Comparison of ENCODE assay signal across 9 mouse cellular contexts in genomic region chr8:12430900-12431737, GRCm38 (mm10). TPM values are rescaled to one million over a fixed set of nuclear protein-coding genes. Genes with fewer than 3 reads are reported as not detected.
A peak's percentile ranks its signal among the peaks of the same experiment; 100 is the strongest.
DNase-seq lines count a peak whose midpoint lies in the region; ATAC-seq lines count a peak whose summit lies in the region.
"Had no signal": no experiment of that assay in that cellular context is flagged by ENCODE, and none has a peak within 500 bp of the region (broad histone marks: within the 10 kb centered on the region; RNA-seq: fewer than 3 reads in every experiment).

No protein-coding gene starts in this region.

- peaks cover 2% of the 10 kb centered on the region for H3K36me3 ChIP-seq in forebrain, embryonic 13.5 days (ENCODE audit: poor library complexity, severe bottlenecking)
- H3K36me3 ChIP-seq in limb, embryonic 11.5 days (ENCODE audit: control insufficient read depth, insufficient read depth, low read length): no peaks in the 10 kb centered on the region
- H3K36me3 ChIP-seq in stomach, embryonic 14.5 days (ENCODE audit: control insufficient read depth, insufficient read depth, low read length): no peaks in the 10 kb centered on the region

- H3K4me2 ChIP-seq in forebrain, embryonic 13.5 days: peak overlapping the region; percentile 77
- peak overlapping the region; percentile 29; the same call in 1 of the 2 replicates for H3K4me2 ChIP-seq in limb, embryonic 11.5 days (ENCODE audit: low read depth, severe bottlenecking)
- H3K4me2 ChIP-seq in stomach, embryonic 14.5 days (replicated peaks; ENCODE audit: low read depth, low read length): 0 out of 2 replicates have a peak overlapping the region, but pooled peaks have one; percentile 8

- peak overlapping the region; percentile 40 for H3K4me3 ChIP-seq in forebrain, embryonic 13.5 days
- peak overlapping the region; percentile 20 for H3K4me3 ChIP-seq in limb, embryonic 11.5 days (ENCODE audit: low read depth, low read length)
- H3K4me3 ChIP-seq in stomach, embryonic 14.5 days (ENCODE audit: low read depth, low read length): peak overlapping the region; percentile 3; the same call in 1 of the 2 replicates

- under 1% methylated on average over 50 of the region's 51 CpGs for WGBS in forebrain, embryonic 13.5 days
- WGBS in limb, embryonic 11.5 days: 3% methylated on average over 39 of the region's 51 CpGs
- 2% methylated on average over 51 of the region's 51 CpGs for WGBS in stomach, embryonic 14.5 days

- H3K4me1 ChIP-seq in forebrain, embryonic 13.5 days: peaks cover 84% of the 10 kb centered on the region
- H3K4me1 ChIP-seq in limb, embryonic 11.5 days (ENCODE audit: control insufficient read depth, insufficient read depth, low read length): 0 out of 2 replicates have a peak, but pooled peaks cover 3% of the 10 kb centered on the region
- H3K4me1 ChIP-seq in stomach, embryonic 14.5 days (ENCODE audit: control insufficient read depth, insufficient read depth, low read length): 0 out of 2 replicates have a peak, but pooled peaks cover 3% of the 10 kb centered on the region

- peak; percentile 42 for ATAC-seq in forebrain, embryonic 13.5 days
- ATAC-seq in limb, embryonic 11.5 days (ENCODE audit: insufficient number of reproducible peaks, low FRiP score, low TSS enrichment, low read depth): no peak
- 0 out of 2 replicates have a peak, but pooled peaks have one; percentile 53 for ATAC-seq in stomach, embryonic 14.5 days (ENCODE audit: insufficient number of reproducible peaks, insufficient read depth, low FRiP score, low read depth)
- ATAC-seq in megakaryocyte-erythroid progenitor cell, adult 5-6 weeks (replicated peaks; ENCODE audit: low FRiP score, low TSS enrichment, poor library complexity, severe bottlenecking): no peak

- DNase-seq in left cerebral cortex, postnatal 4 days: peak; percentile 15
- DNase-seq in left cerebral cortex, adult 11 months (ENCODE audit: low spot score): no peak
- DNase-seq in limb, embryonic 11.5 days (ENCODE audit: low spot score): peak; percentile 39
- no peak for DNase-seq in natural killer cell, adult 2 months (ENCODE audit: low spot score in 2 of 2)
- DNase-seq: thymus, postnatal 25 days had no signal

- H3K9ac ChIP-seq in forebrain, embryonic 13.5 days: peak overlapping the region; percentile 72
- H3K9ac ChIP-seq in limb, embryonic 11.5 days (ENCODE audit: low read length): no peak overlapping the region
- H3K9ac ChIP-seq in stomach, embryonic 14.5 days (replicated peaks; ENCODE audit: low read depth, low read length): no peak overlapping the region

- intact Hi-C loops in left cerebral cortex, postnatal 4 days (cut with DNase I): no loop called here

- peak overlapping the region; percentile 95 for H3K27ac ChIP-seq in forebrain, embryonic 13.5 days
- H3K27ac ChIP-seq in limb, embryonic 11.5 days (replicated peaks; ENCODE audit: low read depth, low read length): no peak overlapping the region
- H3K27ac ChIP-seq in stomach, embryonic 14.5 days (ENCODE audit: low read length): no peak overlapping the region

- peaks cover 23% of the 10 kb centered on the region; the same call in 1 of the 2 replicates for H3K27me3 ChIP-seq in forebrain, embryonic 13.5 days
- peaks cover 78% of the 10 kb centered on the region for H3K27me3 ChIP-seq in limb, embryonic 11.5 days (ENCODE audit: control insufficient read depth, insufficient read depth, low read length)
- H3K27me3 ChIP-seq in stomach, embryonic 14.5 days (ENCODE audit: control insufficient read depth, insufficient read depth, low read length): peaks cover 63% of the 10 kb centered on the region

- no peaks in the 10 kb centered on the region for H3K9me3 ChIP-seq in forebrain, embryonic 13.5 days (replicated peaks)
- no peaks in the 10 kb centered on the region for H3K9me3 ChIP-seq in limb, embryonic 11.5 days (ENCODE audit: control insufficient read depth, low read length)
- H3K9me3 ChIP-seq in stomach, embryonic 14.5 days (ENCODE audit: control insufficient read depth, low read depth, low read length): no peaks in the 10 kb centered on the region

RNA-seq across cellular contexts. Expression of gene Sox1, which starts 36.0 kb away (rescaled TPM):
- 10 to 100 TPM; 15.0 to 20.7 TPM for total RNA-seq in left cerebral cortex, postnatal 4 days (2021)
- polyA plus RNA-seq in forebrain, embryonic 13.5 days (2015; fragmentation: Nextera tagmentation; extraction: Ambion mirVana): 7.7 and 8.8 TPM in 2 replicates
- polyA plus RNA-seq in limb, embryonic 11.5 days (2014; fragmentation: Nextera tagmentation; extraction: Ambion mirVana): not detected in 2 replicates
- not detected in 2 replicates for polyA plus RNA-seq in stomach, embryonic 14.5 days (2014; fragmentation: Nextera tagmentation; extraction: Ambion mirVana)
- total RNA-seq in megakaryocyte-erythroid progenitor cell, adult 5-6 weeks (2014; fragmentation: Nextera tagmentation): not detected in 2 replicates
- total RNA-seq in megakaryocyte-erythroid progenitor cell, adult 5-6 weeks (2017): not detected in 2 replicates
- polyA plus RNA-seq: large intestine, adult 2 months had no signal

Comparison
In these comparisons a context has a peak if more than half of its experiments do, and no peak if none do; other contexts are left out.
1. DNase-seq: peak in left cerebral cortex, postnatal 4 days (single experiment) and limb, embryonic 11.5 days (single experiment); none in left cerebral cortex, adult 11 months (single experiment) and natural killer cell, adult 2 months (0 of 2).
2. ATAC-seq: peak in forebrain, embryonic 13.5 days (single experiment) and stomach, embryonic 14.5 days (single experiment); none in limb, embryonic 11.5 days (single experiment) and megakaryocyte-erythroid progenitor cell, adult 5-6 weeks (single experiment).
3. H3K4me2 ChIP-seq: peak in every context shown above with its lines; median percentile 77 in forebrain, embryonic 13.5 days; 29 in limb, embryonic 11.5 days; 8 in stomach, embryonic 14.5 days.
4. Peak in every context shown above with its lines, with median percentiles within 50 percentile points of each other: H3K4me3 ChIP-seq.